Mouse (Mus musculus): Measurements from ENCODE around the gene Alkbh2.

- TF ChIP-seq GATA1 (IDR thresholded peaks at IDR 0.05; ENCODE audit: low read depth, low read length) (no peak), POLR2A (IDR thresholded peaks at IDR 0.05; ENCODE audit: control insufficient read depth in 1 of 2, insufficient read depth in 1 of 2, low read depth in 1 of 2, low read length in 2 of 2, poor library complexity in 1 of 2) (no peak), CTCF (IDR thresholded peaks at IDR 0.05 in 2 of 3, conservative IDR thresholded peaks at IDR 0.05 in 1 of 3; ENCODE audit: control insufficient read depth in 1 of 3, insufficient read depth in 1 of 3, low read depth in 2 of 3, low read length in 3 of 3, poor library complexity in 1 of 3, severe bottlenecking in 1 of 3) (no peak), MYB (IDR thresholded peaks at IDR 0.05; ENCODE audit: low read depth, low read length) (no peak), ETS1 (IDR thresholded peaks at IDR 0.05; ENCODE audit: low read depth, low read length) (no peak), CHD2 (IDR thresholded peaks at IDR 0.05; ENCODE audit: low read length) (no peak)
These were observed 8.2 kb downstream of the Alkbh2 start for GRCm38 (mm10) chr5:114119806-114120205.

All from MEL (cell line).